Mouse (Mus musculus) midbrain, embryonic 16.5 days (tissue): ENCODE measurements around the gene Stfa3. TPM values are rescaled to one million over a fixed set of nuclear protein-coding genes. Genes with fewer than 3 reads are reported as not detected.

Experiments
- ATAC-seq: fragments of 200-750 bp; cut with Nextera tagmentation; 2 replicates; pipeline ENCODE4 v1.8.0; 2017; ENCODE audit warnings: moderate TSS enrichment
- H3K27ac ChIP-seq: fragments of 300-500 bp; sonication (generic); 2 replicates; pipeline ENCODE4 v1.5.1; 2014; ENCODE audit warnings: mild to moderate bottlenecking, low read length, mixed read lengths
- H3K27me3 ChIP-seq: fragments of 300-500 bp; sonication (generic); 2 replicates; pipeline ENCODE4 v1.6.1; 2014; ENCODE audit warnings: low read depth, low read length, mixed read lengths; ENCODE audit not compliant: control insufficient read depth, insufficient read depth
- H3K36me3 ChIP-seq: fragments of 300-500 bp; sonication (generic); 2 replicates; pipeline ENCODE4 v1.6.1; 2014; ENCODE audit warnings: mild to moderate bottlenecking, low read length, moderate library complexity, mixed read lengths; ENCODE audit not compliant: control insufficient read depth, insufficient read depth
- H3K4me1 ChIP-seq: fragments of 300-500 bp; sonication (generic); 2 replicates; pipeline ENCODE4 v1.6.1; 2014; ENCODE audit warnings: mild to moderate bottlenecking, low read length, mixed read lengths; ENCODE audit not compliant: control insufficient read depth, insufficient read depth
- H3K4me2 ChIP-seq: fragments of 300-500 bp; sonication (generic); 2 replicates; pipeline ENCODE4 v1.6.1; 2014; ENCODE audit warnings: mild to moderate bottlenecking, low read length, mixed read lengths
- H3K4me3 ChIP-seq: fragments of 300-500 bp; sonication (generic); 2 replicates; pipeline ENCODE4 v1.5.1; 2014; ENCODE audit warnings: low read depth, mild to moderate bottlenecking, low read length, moderate library complexity, mixed read lengths
- H3K9ac ChIP-seq: fragments of 300-500 bp; sonication (generic); 2 replicates; pipeline ENCODE4 v1.6.1; 2014; ENCODE audit warnings: low read depth, low read length, mixed read lengths
- H3K9me3 ChIP-seq: fragments of 300-500 bp; sonication (generic); replicated peaks from 2 replicates; pipeline ENCODE4 v1.6.1; 2014; ENCODE audit warnings: mild to moderate bottlenecking, low read length, mixed read lengths; ENCODE audit not compliant: control insufficient read depth, poor library complexity, severe bottlenecking
- WGBS: fragments of 180-500 bp; shearing (Covaris S2); extraction: QIAGEN DNeasy Blood & Tissue Kit; methylation state at CpG from one replicate; pipeline ENCODE4 v1.1.7; 2014; 5-methylcytosine and 5-hydroxymethylcytosine counted together
- polyA plus RNA-seq: library from polyadenylated mRNA; unstranded; fragments of >200 nt; fragmentation: Nextera tagmentation; extraction: Ambion mirVana; gene quantifications from 2 replicates; pipeline ENCODE4 v1.2.1, GENCODE M21; 2015

Stfa3 gene
- 0.53 and 0.61 TPM in 2 replicates for polyA plus RNA-seq

DNA sequence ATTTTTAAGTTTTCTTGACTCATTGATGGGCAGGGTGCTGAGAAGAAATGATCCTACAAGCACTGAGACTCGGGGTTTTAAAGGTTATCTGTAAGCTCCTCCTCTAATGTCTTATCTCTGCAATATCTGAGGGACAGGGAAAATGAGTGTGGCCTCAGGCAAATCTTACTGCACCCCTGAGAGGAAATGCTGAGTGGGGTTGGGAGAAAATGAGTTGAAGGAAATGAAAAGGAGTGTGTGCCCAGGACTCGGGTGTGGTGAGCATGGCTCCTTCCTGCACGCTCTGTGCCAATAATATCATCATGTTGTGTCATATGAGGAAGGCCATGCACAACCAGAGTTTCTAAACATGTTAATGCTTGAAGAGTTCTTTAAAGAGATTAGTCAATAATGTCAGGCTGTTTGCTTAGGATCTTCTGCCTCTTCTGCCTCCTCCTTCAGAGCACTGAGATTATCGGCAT, at the start of gene Stfa3:
Gene Stfa3, minus strand, starts transcription at position 51 of the 461 bp plus-strand sequence.
- H3K4me3 ChIP-seq = no peak within 1 kb of the TSS
- ATAC-seq = no peak
- H3K4me1 ChIP-seq = no peaks in the 10 kb centered on the region
- no peak within 1 kb of the TSS for H3K9ac ChIP-seq
- 88% methylated on average over 4 of the region's 4 CpGs for WGBS
- no peak within 1 kb of the TSS for H3K4me2 ChIP-seq
- H3K9me3 ChIP-seq = no peaks in the 10 kb centered on the region
- H3K27me3 ChIP-seq = no peaks in the 10 kb centered on the region
- no peak within 1 kb of the TSS for H3K27ac ChIP-seq
- H3K36me3 ChIP-seq = no peaks in the 10 kb centered on the region

DNA sequence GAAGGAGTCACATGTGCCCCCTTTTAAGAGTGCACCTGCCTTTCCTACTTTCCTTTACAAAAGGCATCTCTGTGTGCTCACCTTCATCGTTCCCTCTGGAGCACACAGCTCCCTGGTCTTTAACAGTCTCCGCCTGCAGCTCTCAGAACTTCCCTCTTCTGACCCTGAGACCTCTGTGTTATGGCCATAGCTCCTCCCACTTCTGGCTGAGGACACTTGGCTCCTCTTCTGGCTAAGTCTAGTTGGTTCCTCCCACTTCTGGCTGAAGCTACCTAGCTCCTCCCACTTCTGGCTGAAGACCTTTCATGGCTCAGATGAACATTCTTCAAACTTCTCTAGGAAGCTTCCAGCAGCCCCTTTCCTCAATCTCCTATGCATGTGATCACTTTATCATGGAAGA, 47.1 kb upstream of the Stfa3 start:
- WGBS = 85% methylated on average over 2 of the region's 2 CpGs
- Histone ChIP-seq H3K27ac (no peak overlapping the region), H3K4me2 (no peak overlapping the region), H3K27me3 (no peaks in the 10 kb centered on the region), H3K36me3 (no peaks in the 10 kb centered on the region), H3K4me3 (no peak overlapping the region), H3K9me3 (no peaks in the 10 kb centered on the region), H3K9ac (no peak overlapping the region), H3K4me1 (no peaks in the 10 kb centered on the region)
- ATAC-seq = no peak

GRCm38 (mm10) chr16:36492420-36492819, 37.2 kb upstream of the Stfa3 start:
- ATAC-seq = no peak
- WGBS = 79% methylated on average over 1 of the region's 1 CpGs
- Histone ChIP-seq H3K27ac (no peak overlapping the region), H3K4me1 (no peaks in the 10 kb centered on the region), H3K9me3 (no peaks in the 10 kb centered on the region), H3K4me3 (no peak overlapping the region), H3K4me2 (no peak overlapping the region), H3K9ac (no peak overlapping the region), H3K36me3 (no peaks in the 10 kb centered on the region), H3K27me3 (no peaks in the 10 kb centered on the region)

DNA sequence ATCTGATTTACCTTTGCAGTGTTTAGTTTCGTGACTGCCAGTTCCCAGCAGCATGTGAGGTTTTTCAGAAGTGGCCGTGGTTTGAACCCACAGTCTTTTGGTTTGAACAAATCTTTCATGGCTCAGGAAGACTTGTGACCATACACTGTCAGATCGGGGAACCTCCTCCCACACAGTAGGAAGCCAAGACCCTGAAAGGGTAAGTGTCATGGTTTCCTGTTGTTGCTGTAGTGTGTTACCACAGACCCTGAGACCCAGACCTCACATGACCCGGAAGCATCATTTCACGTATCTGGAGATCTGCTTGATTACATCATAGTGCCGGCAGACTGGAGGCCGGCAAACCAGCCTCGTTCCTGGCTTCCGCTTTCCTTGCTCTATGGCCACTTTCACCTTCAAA, 21.7 kb upstream of the Stfa3 start:
- Histone ChIP-seq H3K36me3 (no peaks in the 10 kb centered on the region), H3K4me1 (no peaks in the 10 kb centered on the region), H3K4me3 (no peak overlapping the region), H3K4me2 (no peak overlapping the region), H3K27me3 (no peaks in the 10 kb centered on the region), H3K27ac (no peak overlapping the region), H3K9ac (no peak overlapping the region), H3K9me3 (no peaks in the 10 kb centered on the region)
- ATAC-seq = no peak
- 85% methylated on average over 9 of the region's 9 CpGs for WGBS

DNA sequence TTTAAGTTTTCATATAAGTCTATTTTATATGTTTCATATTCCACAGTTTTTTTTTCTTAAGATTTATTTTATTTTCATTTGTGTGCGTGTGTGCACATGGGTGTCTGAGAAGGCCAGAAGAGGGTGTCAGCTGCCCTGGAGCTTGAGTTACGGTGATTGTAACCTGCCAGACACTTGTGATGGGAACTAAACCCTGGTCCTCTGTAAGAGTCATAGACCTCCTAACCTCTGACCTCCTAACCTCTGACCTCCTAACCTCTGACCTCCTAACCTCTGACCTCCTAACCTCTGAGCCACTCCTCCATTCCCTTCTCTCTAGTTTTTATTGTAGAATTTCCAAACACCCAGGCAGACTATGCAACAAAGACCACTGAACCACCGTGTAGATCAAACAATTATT, 20.3 kb upstream of the Stfa3 start:
- no peak overlapping the region for H3K9ac ChIP-seq
- H3K4me3 ChIP-seq = no peak overlapping the region
- H3K4me1 ChIP-seq = no peaks in the 10 kb centered on the region
- no peak overlapping the region for H3K27ac ChIP-seq
- H3K9me3 ChIP-seq = no peaks in the 10 kb centered on the region
- no peak for ATAC-seq
- H3K27me3 ChIP-seq = no peaks in the 10 kb centered on the region
- 89% methylated on average over 3 of the region's 3 CpGs for WGBS
- H3K4me2 ChIP-seq = no peak overlapping the region
- H3K36me3 ChIP-seq = no peaks in the 10 kb centered on the region

DNA sequence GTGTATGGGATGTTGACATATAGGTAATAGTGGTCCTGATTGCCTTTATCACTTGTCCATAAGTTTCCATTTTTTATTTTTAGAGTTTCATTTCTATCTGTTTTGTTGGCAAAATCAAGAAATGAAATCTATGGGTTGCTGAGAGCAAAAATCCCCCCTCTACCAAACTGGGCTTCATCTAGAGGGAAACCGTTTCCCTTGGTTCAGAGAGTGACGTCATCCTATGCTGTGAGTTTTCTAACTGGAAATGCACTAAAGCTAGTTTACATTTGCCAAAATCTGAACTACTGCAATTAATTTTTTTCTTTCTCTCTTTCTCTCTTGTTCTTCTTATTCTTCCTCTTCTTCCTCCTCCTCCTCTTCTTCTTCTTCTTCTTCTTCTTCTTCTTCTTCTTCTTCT, 19.7 kb upstream of the Stfa3 start:
- no peak overlapping the region for H3K4me2 ChIP-seq
- no peaks in the 10 kb centered on the region for H3K27me3 ChIP-seq
- H3K4me1 ChIP-seq = no peaks in the 10 kb centered on the region
- H3K9ac ChIP-seq = no peak overlapping the region
- no peak overlapping the region for H3K4me3 ChIP-seq
- no peaks in the 10 kb centered on the region for H3K36me3 ChIP-seq
- no peak overlapping the region for H3K27ac ChIP-seq
- WGBS = 85% methylated on average over 2 of the region's 2 CpGs
- ATAC-seq = no peak
- H3K9me3 ChIP-seq = no peaks in the 10 kb centered on the region

DNA sequence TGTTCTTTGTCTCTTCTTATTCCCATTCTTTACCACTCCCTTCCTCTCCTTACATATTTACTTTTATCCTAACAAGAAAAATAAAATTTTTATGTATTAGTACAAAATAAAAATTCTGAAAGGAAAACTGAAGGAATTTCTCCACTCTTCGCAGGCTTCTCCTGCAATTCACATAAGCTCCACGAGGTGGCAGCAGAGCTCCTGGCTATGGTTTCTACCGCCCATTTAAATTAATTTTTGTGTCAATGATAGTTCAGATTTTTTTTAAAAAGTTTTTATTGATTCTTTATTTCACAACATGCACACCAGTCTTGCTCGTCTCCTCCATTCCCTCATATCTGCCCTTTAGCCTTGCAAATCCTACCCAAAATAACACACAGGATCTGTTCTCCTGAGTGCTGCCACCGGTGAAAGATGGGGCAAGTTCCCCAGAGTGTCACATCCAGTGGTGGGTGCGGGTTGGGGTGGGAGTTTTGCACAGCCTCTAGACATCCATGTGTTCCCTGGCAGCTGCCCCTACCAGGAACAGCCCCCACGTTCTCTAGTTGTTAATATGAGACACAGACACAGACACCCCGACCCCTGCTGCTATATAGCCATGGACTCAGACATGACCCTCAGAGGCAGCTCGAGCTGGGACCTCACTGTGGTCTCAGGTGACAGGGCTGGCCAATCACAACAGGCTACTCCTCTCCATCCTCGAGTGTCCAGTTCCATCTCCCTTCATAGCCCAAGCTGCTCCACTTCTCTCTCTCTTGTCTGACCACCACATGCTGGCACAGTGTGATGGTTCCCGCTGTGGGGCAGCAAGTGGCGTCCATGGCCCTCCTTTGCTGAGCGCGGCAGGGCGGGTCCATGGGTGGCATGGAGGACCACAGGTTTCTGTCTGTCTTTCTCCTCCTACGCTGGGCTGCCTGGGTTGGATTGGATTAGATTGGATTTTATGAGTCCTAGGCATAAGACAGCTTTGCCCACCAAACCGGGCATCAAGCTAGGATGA, 18.3 kb upstream of the Stfa3 start:
- Histone ChIP-seq H3K27me3 (no peaks in the 10 kb centered on the region), H3K4me1 (no peaks in the 10 kb centered on the region), H3K27ac (no peak overlapping the region), H3K9me3 (no peaks in the 10 kb centered on the region), H3K36me3 (no peaks in the 10 kb centered on the region), H3K4me3 (no peak overlapping the region), H3K4me2 (no peak overlapping the region), H3K9ac (no peak overlapping the region)
- WGBS = 54% methylated on average over 17 of the region's 17 CpGs
- 0 out of 2 replicates have a peak, but pooled peaks have one; percentile 45 for ATAC-seq

DNA sequence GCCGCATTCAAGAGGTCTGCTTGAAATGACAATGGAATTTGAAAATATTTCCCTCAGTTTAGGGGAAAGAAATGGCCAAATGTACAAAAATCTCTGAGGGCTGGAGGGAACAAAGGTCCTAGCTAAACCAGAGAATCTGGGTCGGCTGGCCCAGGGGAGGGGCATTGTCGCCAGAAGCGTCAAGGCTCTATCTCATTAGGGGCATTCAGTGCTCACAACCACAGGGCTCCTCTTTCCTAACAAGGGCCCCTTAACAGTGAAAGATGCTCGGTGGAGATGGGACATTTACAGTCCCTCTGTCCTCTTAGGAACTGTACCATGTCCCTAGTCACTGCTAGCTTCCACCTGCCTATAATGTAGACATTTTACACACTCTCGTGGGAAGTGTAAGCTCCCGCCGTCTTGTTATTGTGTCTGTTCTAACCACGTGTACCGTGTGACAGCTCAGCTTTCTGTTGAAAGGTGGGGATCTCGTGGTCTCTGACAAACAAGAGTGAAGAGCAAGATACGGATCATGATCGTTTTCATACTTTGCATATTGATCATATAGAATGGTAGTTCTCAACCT, 16.0 kb upstream of the Stfa3 start:
- H3K4me2 ChIP-seq = peak overlapping the region; percentile 5; the same call in 1 of the 2 replicates
- H3K27me3 ChIP-seq = no peaks in the 10 kb centered on the region
- no peak overlapping the region for H3K4me3 ChIP-seq
- no peaks in the 10 kb centered on the region for H3K36me3 ChIP-seq
- ATAC-seq = peak; percentile 42; the same call in 1 of the 2 replicates
- no peak overlapping the region for H3K27ac ChIP-seq
- WGBS = 37% methylated on average over 13 of the region's 13 CpGs
- H3K9me3 ChIP-seq = no peaks in the 10 kb centered on the region
- no peak overlapping the region for H3K9ac ChIP-seq
- no peaks in the 10 kb centered on the region for H3K4me1 ChIP-seq

GRCm38 (mm10) chr16:36469955-36470478, 14.8 kb upstream of the Stfa3 start:
- H3K4me3 ChIP-seq = no peak overlapping the region
- ATAC-seq = no peak
- no peaks in the 10 kb centered on the region for H3K4me1 ChIP-seq
- H3K27me3 ChIP-seq = no peaks in the 10 kb centered on the region
- H3K36me3 ChIP-seq = no peaks in the 10 kb centered on the region
- H3K4me2 ChIP-seq = no peak overlapping the region
- WGBS = 7% methylated on average over 2 of the region's 2 CpGs
- H3K27ac ChIP-seq = no peak overlapping the region
- no peaks in the 10 kb centered on the region for H3K9me3 ChIP-seq
- no peak overlapping the region for H3K9ac ChIP-seq
